Mouse (Mus musculus) thymus, adult 2 months (tissue): ENCODE data around the gene Adi1.

Experiments
- CTCF ChIP-seq: fragments of 200-500 bp; IDR thresholded peaks from 2 replicates; pipeline ENCODE4 v1.5.1; 2012; ENCODE audit warnings: mild to moderate bottlenecking, control low read depth, low read length, moderate library complexity, borderline replicate concordance; ENCODE audit not compliant: control insufficient read depth, poor library complexity, insufficient read depth; ENCODE audit errors: extremely low read depth
- POLR2A ChIP-seq: fragments of 200-500 bp; IDR thresholded peaks from 2 replicates; pipeline ENCODE4 v1.6.1; 2012; ENCODE audit warnings: mild to moderate bottlenecking, low read length, control low read depth, moderate library complexity; ENCODE audit not compliant: control insufficient read depth, poor library complexity, insufficient read depth; ENCODE audit errors: extremely low read depth

DNA sequence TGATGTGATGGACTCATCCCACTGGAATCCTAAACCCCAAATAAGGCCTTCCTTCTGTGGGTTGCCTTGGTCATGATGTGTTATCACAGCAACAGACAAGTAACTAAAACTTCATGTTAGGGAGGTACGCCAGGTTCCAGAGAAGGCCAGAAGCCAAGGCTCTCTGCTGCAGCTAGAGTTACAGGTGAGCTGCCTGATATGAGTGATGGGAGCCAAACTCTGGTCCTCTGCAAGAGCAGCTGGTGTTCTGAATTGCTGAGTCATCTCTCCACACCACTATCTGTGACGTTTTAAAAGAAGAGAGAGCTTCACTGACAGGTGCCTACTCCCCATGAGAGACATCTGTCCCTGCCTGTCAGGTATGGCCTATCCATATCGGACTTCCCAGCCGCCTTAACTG is 12.4 kb upstream of the Adi1 start:
- no peak for TF ChIP-seq CTCF
- no peak for TF ChIP-seq POLR2A
